Mouse (Mus musculus) adrenal gland, adult 2 months (tissue): Measurements from ENCODE around the gene BC061212. TPM values are rescaled to one million over a fixed set of nuclear protein-coding genes. Genes with fewer than 3 reads are reported as not detected.
"Not testable (repeated sequence)": the region's sequence is repeated elsewhere in the genome, so short reads cannot be mapped to it uniquely, and the experiment has no call there.

Source experiments
- DNase-seq: peaks from one replicate; pipeline ENCODE4 v3.0.0; 2021
- long read RNA-seq: library from polyadenylated mRNA; stranded (forward); transcript quantifications from one replicate; pipeline ENCODE4 v2.0.0, GENCODE M21; 2021
- polyA plus RNA-seq: library from polyadenylated mRNA; depleted of rRNA; stranded (reverse); fragments of >200 nt; gene quantifications from 2 replicates; pipeline ENCODE4 v1.2.3, GENCODE M21; 2012; rRNA removed
- total RNA-seq, 2 experiments: library from RNA; stranded (reverse); gene quantifications; 2 replicates each; pipeline ENCODE4 v1.2.3; 2021

The BC061212 gene
- not detected for total RNA-seq
- polyA plus RNA-seq: not detected in 2 replicates
- long read RNA-seq: 0 reads

DNA sequence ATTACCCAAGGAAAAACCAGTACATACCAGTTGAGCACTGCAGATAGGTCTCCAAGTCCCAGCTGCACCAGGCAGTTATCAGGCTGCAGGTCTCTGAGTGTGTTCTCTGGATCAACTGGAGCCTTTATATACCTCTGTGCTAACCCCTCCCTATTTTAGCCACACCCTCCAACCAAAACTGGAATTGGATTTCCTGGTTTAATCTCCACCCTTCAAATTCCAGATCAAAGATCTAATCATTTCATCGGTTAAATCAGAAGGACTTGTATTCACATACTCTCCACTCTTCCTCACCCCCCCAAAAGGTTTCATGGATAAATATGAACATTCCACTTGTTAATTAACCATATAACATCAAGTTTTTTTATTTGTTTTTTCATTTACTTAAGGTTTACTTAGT is at the start of gene BC061212:
TSS of gene BC061212 (minus strand) at position 101 of the 400 bp plus-strand sequence.
- not testable (repeated sequence) for DNase-seq

GRCm38 (mm10) chr5:94076085-94076484 is 5.7 kb upstream of the BC061212 start, which contains the start of gene Gm6351:
Gene Gm6351, plus strand, starts transcription at chr5:94076385.
- DNase-seq: not testable (repeated sequence)

Other genes with a start within 250 kb of the BC061212 start
- not detected for gene Gm7792, start 226.8 kb downstream of the BC061212 start, total RNA-seq
- gene Gm7792, start 226.8 kb downstream of the BC061212 start, polyA plus RNA-seq: not detected in 2 replicates
- gene Gm16429, start 141.5 kb downstream of the BC061212 start, total RNA-seq: not detected
- not detected in 2 replicates for gene Gm16429, start 141.5 kb downstream of the BC061212 start, polyA plus RNA-seq
- not detected for gene Gm6351, start 5.8 kb upstream of the BC061212 start, total RNA-seq
- not detected in 2 replicates for gene Gm6351, start 5.8 kb upstream of the BC061212 start, polyA plus RNA-seq
- not detected for gene Gm3106, start 147.5 kb upstream of the BC061212 start, total RNA-seq
- gene Gm3106, start 147.5 kb upstream of the BC061212 start, polyA plus RNA-seq: not detected in 2 replicates
- gene A430089I19Rik, start 236.3 kb upstream of the BC061212 start, total RNA-seq: not detected
- gene A430089I19Rik, start 236.3 kb upstream of the BC061212 start, polyA plus RNA-seq: not detected in 2 replicates
- not detected for gene Gm6502, start 243.9 kb upstream of the BC061212 start, total RNA-seq
- not detected in 2 replicates for gene Gm6502, start 243.9 kb upstream of the BC061212 start, polyA plus RNA-seq